Mouse (Mus musculus): ENCODE measurements around the gene Olfr1179.

The Olfr1179 gene

GRCm38 (mm10) chr2:88406353-88406752 is at the start of gene Olfr1179:
Olfr1179 (minus strand) TSS chr2:88406453.
- 74% methylated on average over 3 of the region's 3 CpGs for WGBS

GRCm38 (mm10) chr2:88454567-88454966 is 48.3 kb upstream of the Olfr1179 start, which contains the start of gene Olfr1183:
Olfr1183 (plus strand) TSS chr2:88454867.
- 100% methylated on average over 1 of the region's 1 CpGs for WGBS

- WGBS, result 100% methylated on average over 1 of the region's 1 CpGs
Observed at GRCm38 (mm10) chr2:88449031-88449430, 42.8 kb upstream of the Olfr1179 start, which contains the start of gene Gm13757. Gm13757 (minus strand) TSS chr2:88449131.

- 91% methylated on average over 1 of the region's 1 CpGs for WGBS
Observed at GRCm38 (mm10) chr2:88426071-88426470, 19.8 kb upstream of the Olfr1179 start, which contains the start of gene Olfr1181. Olfr1181 (minus strand) TSS chr2:88426171.

- WGBS, result 73% methylated on average over 2 of the region's 2 CpGs
Observed at GRCm38 (mm10) chr2:88419051-88419450, 12.8 kb upstream of the Olfr1179 start, which contains the start of gene Olfr1180. Olfr1180 (minus strand) TSS chr2:88419151.

- 79% methylated on average over 1 of the region's 1 CpGs for WGBS
Observed at GRCm38 (mm10) chr2:88386762-88387161, 19.5 kb downstream of the Olfr1179 start, which contains the start of gene Olfr1178. Olfr1178 (plus strand) TSS chr2:88387062.

GRCm38 (mm10) chr2:88356304-88356703 is 49.9 kb downstream of the Olfr1179 start:
- WGBS, result 2% methylated on average over 2 of the region's 2 CpGs

All from cerebral cortex, adult 2 months (tissue).